Mouse (Mus musculus) hindbrain, embryonic 11.5 days (tissue): ENCODE measurements around the gene Mapkapk2. TPM values are rescaled to one million over a fixed set of nuclear protein-coding genes. Genes with fewer than 3 reads are reported as not detected.
A peak's percentile ranks its signal among the peaks of the same experiment; 100 is the strongest.

ENCODE experiments used
- ATAC-seq: fragments of 200-750 bp; cut with Nextera tagmentation; 2 replicates; pipeline ENCODE4 v1.8.0; 2017; ENCODE audit warnings: mild to moderate bottlenecking, moderate TSS enrichment, moderate library complexity; ENCODE audit not compliant: low FRiP score
- DNase-seq: peaks from one replicate; pipeline ENCODE4 v3.0.0-alpha.2; 2015; ENCODE audit warnings: low spot score
- H3K27ac ChIP-seq: fragments of 300-500 bp; sonication (generic); 2 replicates; pipeline ENCODE4 v1.5.1; 2014; ENCODE audit warnings: mild to moderate bottlenecking, low read depth, low read length
- H3K27me3 ChIP-seq: fragments of 300-500 bp; sonication (generic); 2 replicates; pipeline ENCODE4 v1.6.1; 2014; ENCODE audit warnings: mild to moderate bottlenecking, low read length, moderate library complexity, mixed read lengths; ENCODE audit not compliant: control insufficient read depth, insufficient read depth
- H3K36me3 ChIP-seq: fragments of 300-500 bp; sonication (generic); 2 replicates; pipeline ENCODE4 v1.6.1; 2014; ENCODE audit warnings: mild to moderate bottlenecking, low read length, moderate library complexity, mixed read lengths; ENCODE audit not compliant: control insufficient read depth, insufficient read depth
- H3K4me1 ChIP-seq: fragments of 300-500 bp; sonication (generic); replicated peaks from 2 replicates; pipeline ENCODE4 v1.6.1; 2014; ENCODE audit warnings: low read length, mixed read lengths; ENCODE audit not compliant: control insufficient read depth, insufficient read depth
- H3K4me2 ChIP-seq: fragments of 300-500 bp; sonication (generic); replicated peaks from 2 replicates; pipeline ENCODE4 v1.6.1; 2014; ENCODE audit warnings: mild to moderate bottlenecking, low read depth, low read length
- H3K4me3 ChIP-seq: fragments of 300-500 bp; sonication (generic); 2 replicates; pipeline ENCODE4 v1.5.1; 2014; ENCODE audit warnings: low read depth, low read length
- H3K9ac ChIP-seq: fragments of 300-500 bp; sonication (generic); 2 replicates; pipeline ENCODE4 v1.6.1; 2014; ENCODE audit warnings: low read depth, low read length
- H3K9me3 ChIP-seq: fragments of 300-500 bp; sonication (generic); 2 replicates; pipeline ENCODE4 v1.6.1; 2016; ENCODE audit warnings: low read length; ENCODE audit not compliant: control insufficient read depth
- WGBS: fragments of 180-500 bp; shearing (Covaris S2); extraction: QIAGEN DNeasy Blood & Tissue Kit; methylation state at CpG from one replicate; pipeline ENCODE4 v1.1.7; 2014; 5-methylcytosine and 5-hydroxymethylcytosine counted together
- polyA plus RNA-seq: library from polyadenylated mRNA; unstranded; fragments of >200 nt; fragmentation: Nextera tagmentation; extraction: Ambion mirVana; gene quantifications from 2 replicates; pipeline ENCODE4 v1.2.1, GENCODE M21; 2014

Mapkapk2 gene
- polyA plus RNA-seq, 1 experiment from 2014 or later = 39.8 TPM

DNA sequence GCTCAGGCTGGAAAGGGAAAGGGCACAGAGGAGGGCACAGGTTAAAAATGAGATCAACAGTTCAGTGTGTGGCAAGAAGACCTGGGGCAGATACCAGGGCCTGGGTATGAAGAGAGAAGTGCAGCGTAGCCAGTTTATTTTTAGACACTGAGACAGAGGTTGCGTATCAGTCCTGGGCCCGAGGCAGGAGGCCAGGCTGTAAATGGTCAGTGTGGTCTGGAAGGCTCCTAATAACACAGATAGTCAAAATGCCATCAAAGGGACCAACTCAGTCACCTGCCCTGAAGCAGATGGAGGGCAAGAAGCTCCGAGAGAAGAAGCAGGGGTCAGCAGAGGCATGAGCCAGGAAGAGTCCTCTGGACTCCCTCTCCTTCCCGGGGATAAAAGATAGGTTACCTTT, 7.4 kb downstream of the Mapkapk2 start:
- no peaks in the 10 kb centered on the region for H3K27me3 ChIP-seq
- H3K4me3 ChIP-seq = no peak overlapping the region
- 0 out of 2 replicates have a peak, but pooled peaks cover 4% of the 10 kb centered on the region for H3K4me1 ChIP-seq
- 85% methylated on average over 5 of the region's 5 CpGs for WGBS
- H3K9me3 ChIP-seq = no peaks in the 10 kb centered on the region
- no peak overlapping the region for H3K4me2 ChIP-seq
- no peak overlapping the region for H3K9ac ChIP-seq
- no peak for DNase-seq
- no peak for ATAC-seq
- no peaks in the 10 kb centered on the region for H3K36me3 ChIP-seq
- no peak overlapping the region for H3K27ac ChIP-seq

DNA sequence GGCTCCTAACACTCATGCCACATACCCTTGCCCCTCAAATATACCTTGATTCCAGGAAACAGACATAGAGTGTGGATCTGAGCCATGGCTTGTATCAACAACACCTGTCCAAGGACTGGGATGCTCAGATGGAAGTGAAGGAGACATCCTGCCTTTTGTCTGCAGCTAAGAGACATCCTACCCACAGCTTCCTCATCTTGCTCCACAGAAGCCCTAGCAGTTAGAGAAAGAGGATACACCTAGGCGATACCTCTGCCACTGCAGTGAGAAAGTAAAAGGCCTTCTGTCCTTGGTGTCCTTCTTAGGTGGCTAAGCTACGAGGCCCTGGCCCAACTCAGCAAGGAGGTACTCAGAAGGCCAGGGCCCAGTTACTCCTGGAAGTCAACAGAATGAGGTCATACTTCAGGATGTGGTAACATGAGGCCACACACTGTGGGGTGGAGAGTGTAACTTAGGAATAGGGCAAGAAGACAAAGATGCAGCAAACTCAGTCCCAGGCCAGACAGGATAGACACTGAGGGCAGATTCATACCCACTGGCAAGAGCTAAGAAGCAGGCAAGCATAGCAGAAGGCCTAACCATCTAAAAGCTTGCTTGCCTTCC, 8.0 kb downstream of the Mapkapk2 start:
- DNase-seq = no peak
- Histone ChIP-seq H3K27me3 (no peaks in the 10 kb centered on the region), H3K9ac (no peak overlapping the region), H3K4me3 (no peak overlapping the region), H3K36me3 (no peaks in the 10 kb centered on the region), H3K9me3 (no peaks in the 10 kb centered on the region), H3K4me2 (no peak overlapping the region), H3K27ac (no peak overlapping the region), H3K4me1 (peaks cover 4% of the 10 kb centered on the region; the same call in 1 of the 2 replicates)
- 86% methylated on average over 2 of the region's 2 CpGs for WGBS
- ATAC-seq = no peak

DNA sequence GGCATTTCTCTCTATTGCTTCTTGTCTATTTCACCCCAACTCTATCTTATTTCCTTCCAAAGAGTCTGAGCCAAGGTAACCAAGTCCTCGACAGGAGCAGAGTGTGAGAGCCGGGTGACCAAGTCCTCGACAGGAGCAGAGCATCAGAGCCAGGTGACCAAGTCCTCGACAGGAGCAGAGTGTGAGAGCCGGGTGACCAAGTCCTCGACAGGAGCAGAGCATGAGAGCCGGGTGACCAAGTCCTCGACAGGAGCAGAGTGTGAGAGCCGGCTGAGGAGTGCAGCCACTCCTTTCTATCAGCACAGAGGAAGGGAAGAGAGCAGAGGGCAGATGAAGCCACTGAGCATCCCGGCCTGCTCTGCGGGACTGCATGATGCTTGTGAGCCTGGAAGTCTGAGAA, 9.1 kb downstream of the Mapkapk2 start:
- Histone ChIP-seq H3K4me3 (no peak overlapping the region), H3K27ac (no peak overlapping the region), H3K4me2 (no peak overlapping the region), H3K4me1 (peaks cover 8% of the 10 kb centered on the region; the same call in 1 of the 2 replicates), H3K27me3 (no peaks in the 10 kb centered on the region), H3K9me3 (no peaks in the 10 kb centered on the region), H3K9ac (no peak overlapping the region), H3K36me3 (no peaks in the 10 kb centered on the region)
- WGBS = 60% methylated on average over 11 of the region's 11 CpGs
- DNase-seq (no peak), ATAC-seq (no peak)

DNA sequence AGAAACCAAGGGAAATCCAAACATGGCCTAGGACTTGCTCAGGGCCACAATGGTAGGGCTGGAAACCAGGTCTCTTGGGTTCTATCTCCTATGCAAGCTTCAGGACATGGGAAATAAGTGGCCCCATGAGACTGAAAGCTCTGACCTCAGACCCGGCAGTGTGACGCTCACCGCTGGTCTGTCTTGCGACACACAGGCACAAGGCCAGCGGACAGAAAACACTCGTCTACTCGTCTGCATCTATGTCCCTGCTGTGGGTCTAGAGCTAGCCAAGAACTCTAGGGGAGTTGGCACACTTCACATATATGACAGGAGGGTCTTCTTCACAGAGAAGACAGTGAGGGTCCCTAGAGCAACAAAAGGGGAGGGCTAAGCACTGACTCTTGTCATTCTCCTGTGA, 10.7 kb downstream of the Mapkapk2 start:
- Histone ChIP-seq H3K9ac (no peak overlapping the region), H3K27me3 (no peaks in the 10 kb centered on the region), H3K36me3 (no peaks in the 10 kb centered on the region), H3K4me2 (no peak overlapping the region), H3K4me3 (no peak overlapping the region), H3K4me1 (peaks cover 8% of the 10 kb centered on the region; the same call in 1 of the 2 replicates), H3K27ac (peak overlapping the region; percentile 53), H3K9me3 (no peaks in the 10 kb centered on the region)
- DNase-seq (peak; percentile 33), ATAC-seq (0 out of 2 replicates have a peak, but pooled peaks have one; percentile 12)
- 30% methylated on average over 7 of the region's 7 CpGs for WGBS

DNA sequence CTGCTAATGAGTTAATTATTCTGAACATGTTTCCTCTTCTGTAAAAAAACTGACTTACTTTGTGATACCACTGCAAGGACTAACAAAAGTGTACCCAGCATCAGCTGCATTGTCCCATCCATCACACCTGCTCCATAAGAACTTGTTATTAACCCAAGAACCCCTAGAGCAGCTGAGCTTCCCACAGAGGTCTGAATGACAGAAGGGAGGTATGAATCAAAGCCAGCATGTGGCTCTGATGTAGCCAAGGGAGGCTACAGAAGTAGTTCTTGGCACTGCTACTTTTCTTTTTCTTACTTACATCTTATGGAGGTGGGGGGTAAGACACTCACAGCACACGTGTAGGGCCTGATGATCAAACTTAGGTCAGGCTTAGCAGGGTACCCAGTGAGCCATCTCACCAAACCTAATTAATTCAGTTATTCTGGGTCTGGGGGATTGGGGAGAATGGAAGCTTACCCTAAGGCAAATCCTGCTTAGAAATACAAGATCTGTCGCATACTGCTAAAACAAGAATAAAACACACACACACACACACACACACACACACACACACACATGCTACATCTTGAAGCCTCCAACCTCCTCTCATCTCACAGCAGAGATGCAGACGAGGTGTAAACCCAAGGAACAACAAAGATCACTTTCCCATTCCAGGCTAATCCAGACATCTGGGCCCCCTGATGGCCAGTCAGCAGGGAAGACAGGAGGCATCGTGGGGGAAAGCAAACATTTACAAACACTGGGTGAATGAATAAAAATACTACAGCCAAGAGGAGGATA, 11.5 kb downstream of the Mapkapk2 start:
- no peak overlapping the region for H3K4me2 ChIP-seq
- H3K36me3 ChIP-seq = no peaks in the 10 kb centered on the region
- peak; percentile 44 for ATAC-seq
- peaks cover 8% of the 10 kb centered on the region; the same call in 1 of the 2 replicates for H3K4me1 ChIP-seq
- WGBS = 10% methylated on average over 4 of the region's 4 CpGs
- H3K9ac ChIP-seq = no peak overlapping the region
- H3K9me3 ChIP-seq = no peaks in the 10 kb centered on the region
- H3K4me3 ChIP-seq = no peak overlapping the region
- peak overlapping the region; percentile 53 for H3K27ac ChIP-seq
- DNase-seq = no peak
- H3K27me3 ChIP-seq = no peaks in the 10 kb centered on the region

DNA sequence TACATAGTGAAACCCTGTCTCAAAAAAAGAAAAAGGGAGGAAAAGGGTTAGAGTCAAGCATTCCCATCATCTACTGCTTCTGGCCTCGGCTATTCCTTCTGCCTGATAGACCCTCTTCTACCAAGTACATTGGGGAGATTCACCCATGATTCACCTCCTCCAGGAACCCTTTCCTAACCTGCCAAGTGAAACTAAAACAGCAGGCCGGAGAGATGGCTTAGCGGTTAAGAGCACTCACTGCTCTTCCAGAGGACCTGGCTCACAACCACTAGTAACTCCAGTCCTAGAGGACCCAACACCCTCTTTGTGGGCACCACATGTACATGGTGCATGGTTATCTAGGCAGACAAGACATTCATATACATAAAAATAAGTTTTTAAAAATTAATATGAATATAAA, 12.4 kb downstream of the Mapkapk2 start:
- ATAC-seq (no peak), DNase-seq (no peak)
- Histone ChIP-seq H3K9me3 (no peaks in the 10 kb centered on the region), H3K4me2 (no peak overlapping the region), H3K4me1 (peaks cover 8% of the 10 kb centered on the region; the same call in 1 of the 2 replicates), H3K27ac (no peak overlapping the region), H3K4me3 (no peak overlapping the region), H3K27me3 (no peaks in the 10 kb centered on the region), H3K9ac (no peak overlapping the region), H3K36me3 (no peaks in the 10 kb centered on the region)
- WGBS = 62% methylated on average over 3 of the region's 3 CpGs

DNA sequence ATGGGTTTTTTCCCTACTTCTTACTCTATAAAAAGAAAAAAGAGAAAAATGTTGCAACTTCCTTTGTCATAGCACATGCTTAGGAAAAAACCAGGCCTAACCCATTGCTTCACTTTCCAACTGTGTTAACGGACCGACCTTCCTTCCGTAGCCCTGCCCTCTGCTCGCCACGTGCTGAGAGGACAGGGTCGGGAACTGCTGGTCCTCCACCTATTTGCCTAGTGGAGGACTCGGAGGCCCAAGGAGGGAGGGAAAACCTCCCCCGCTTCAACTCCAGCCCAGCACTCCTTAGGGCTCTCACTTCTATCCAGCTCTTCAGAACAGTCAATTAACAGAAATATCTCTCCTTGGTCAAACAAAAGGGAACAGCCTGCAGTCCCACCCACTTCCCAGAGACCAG, 13.3 kb downstream of the Mapkapk2 start:
- Histone ChIP-seq H3K36me3 (no peaks in the 10 kb centered on the region), H3K9me3 (no peaks in the 10 kb centered on the region), H3K4me1 (peaks cover 9% of the 10 kb centered on the region; the same call in 1 of the 2 replicates), H3K4me2 (no peak overlapping the region), H3K9ac (no peak overlapping the region), H3K27me3 (no peaks in the 10 kb centered on the region), H3K27ac (no peak overlapping the region), H3K4me3 (no peak overlapping the region)
- DNase-seq = peak; percentile 21
- WGBS = 24% methylated on average over 8 of the region's 8 CpGs
- ATAC-seq = peak; percentile 44; the same call in 1 of the 2 replicates

DNA sequence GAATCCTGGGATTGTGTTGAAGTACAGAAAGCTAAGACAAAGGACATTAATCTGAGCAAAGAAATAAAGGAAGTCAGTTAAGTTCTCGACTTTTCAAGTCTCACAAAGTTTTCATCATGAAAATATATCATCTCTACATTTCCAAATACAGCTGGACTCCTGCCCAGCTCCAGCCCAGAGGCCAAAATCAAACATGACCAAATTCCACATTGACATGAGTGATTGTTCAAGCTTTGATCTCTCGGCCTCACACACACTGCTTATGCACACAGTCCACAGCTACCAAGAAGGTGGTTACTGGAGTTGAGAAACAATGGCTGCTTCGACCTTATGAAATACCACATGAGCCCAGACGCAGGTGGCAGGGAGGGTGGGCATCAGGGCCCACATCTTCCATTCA, 14.0 kb downstream of the Mapkapk2 start:
- H3K9ac ChIP-seq = no peak overlapping the region
- DNase-seq = no peak
- peaks cover 13% of the 10 kb centered on the region; the same call in 1 of the 2 replicates for H3K4me1 ChIP-seq
- H3K4me3 ChIP-seq = no peak overlapping the region
- H3K9me3 ChIP-seq = no peaks in the 10 kb centered on the region
- no peak overlapping the region for H3K27ac ChIP-seq
- H3K27me3 ChIP-seq = no peaks in the 10 kb centered on the region
- H3K4me2 ChIP-seq = no peak overlapping the region
- 58% methylated on average over 4 of the region's 4 CpGs for WGBS
- no peak for ATAC-seq
- H3K36me3 ChIP-seq = no peaks in the 10 kb centered on the region

DNA sequence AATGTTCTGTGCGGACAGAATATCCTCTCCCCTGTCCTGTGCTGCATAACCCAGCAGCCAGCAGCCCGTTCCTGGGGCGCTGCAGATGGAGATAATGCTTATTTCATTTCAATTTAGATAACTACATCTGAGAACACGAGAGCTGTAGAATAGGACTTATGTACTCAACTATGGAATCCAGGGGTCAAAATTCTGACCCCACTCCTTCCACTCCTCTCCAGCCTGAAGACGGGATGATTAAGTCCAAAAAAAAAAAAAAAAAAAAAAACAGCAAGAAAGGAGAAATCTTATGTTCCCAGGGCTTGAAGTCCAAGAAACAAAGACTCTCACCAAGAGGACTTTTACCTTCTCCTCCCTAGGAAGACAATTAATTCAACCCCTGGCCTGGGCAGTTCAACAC, 14.5 kb downstream of the Mapkapk2 start:
- no peak overlapping the region for H3K4me2 ChIP-seq
- ATAC-seq (no peak), DNase-seq (no peak)
- no peaks in the 10 kb centered on the region for H3K9me3 ChIP-seq
- H3K36me3 ChIP-seq = no peaks in the 10 kb centered on the region
- WGBS = 76% methylated on average over 5 of the region's 5 CpGs
- H3K4me3 ChIP-seq = no peak overlapping the region
- peaks cover 13% of the 10 kb centered on the region; the same call in 1 of the 2 replicates for H3K4me1 ChIP-seq
- no peak overlapping the region for H3K27ac ChIP-seq
- no peaks in the 10 kb centered on the region for H3K27me3 ChIP-seq
- H3K9ac ChIP-seq = no peak overlapping the region
